Comparison of ENCODE assay signal across 8 mouse cellular contexts in the genomic region with DNA sequence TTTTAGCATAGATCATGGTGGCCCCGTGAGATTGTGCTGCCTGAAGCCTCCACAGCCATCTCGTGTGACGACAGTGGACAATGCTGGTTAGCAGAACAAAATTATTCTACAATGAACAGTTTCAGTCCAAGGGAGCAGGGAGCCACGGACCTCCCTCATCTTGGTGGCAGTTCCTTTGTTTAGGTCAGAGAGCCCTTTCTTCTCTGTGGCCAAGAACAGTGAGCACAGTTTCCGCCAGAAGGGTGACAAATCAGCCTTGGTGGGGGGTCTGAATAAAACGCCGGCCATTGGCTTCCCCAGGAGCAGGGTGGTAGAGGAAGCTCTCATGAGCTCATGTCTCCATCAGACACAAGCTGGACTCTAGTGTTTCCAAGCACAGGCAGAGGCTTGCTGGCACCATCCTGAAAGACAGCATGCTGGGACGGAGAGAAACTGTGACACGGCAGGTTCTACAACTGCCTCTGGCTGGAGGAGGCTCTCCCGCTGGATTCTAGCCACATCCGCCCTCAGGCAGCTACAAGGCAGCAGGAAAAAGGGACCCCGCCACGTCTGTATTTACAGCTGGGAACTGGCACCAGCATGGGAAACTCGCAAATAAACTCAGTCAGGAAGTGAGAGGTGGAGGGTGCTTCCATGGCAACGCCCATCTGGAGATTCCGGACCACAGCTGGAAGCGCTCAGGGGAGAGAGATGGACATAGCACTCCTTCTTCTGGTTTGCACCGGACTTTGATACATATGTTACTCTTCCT.
DNase-seq lines count a peak whose midpoint lies in the region; ATAC-seq and TF ChIP-seq lines count a peak whose summit lies in the region.

No protein-coding gene starts in this region.

- no peaks in the 10 kb centered on the region for H3K9me3 ChIP-seq in forebrain, embryonic 13.5 days (replicated peaks)
- H3K9me3 ChIP-seq in lung, postnatal 0 days (ENCODE audit: low read length) = no peaks in the 10 kb centered on the region

- intact Hi-C loops in heart, postnatal 10 days (cut with DNase I) = loop anchor here (5.0 kb wide), 2 partner anchors 64 to 71 kb away; partner anchors contain the start of gene Sipa1l3

- ATAC-seq in cerebellum, adult (ENCODE audit: insufficient number of reproducible peaks, low FRiP score, low TSS enrichment) = 0 out of 2 replicates have a peak, but pooled peaks have one; percentile 36
- ATAC-seq in forebrain, embryonic 13.5 days = peak; percentile 38; the same call in 1 of the 2 replicates
- ATAC-seq in lung, postnatal 0 days = peak; percentile 86
- no peak for ATAC-seq in erythroblast, adult 5-6 weeks (replicated peaks; ENCODE audit: low FRiP score, poor library complexity, severe bottlenecking)

- TF ChIP-seq EP300 in lung, postnatal 0 days (IDR thresholded peaks at IDR 0.05) = peak; percentile 88

- H3K9ac ChIP-seq in forebrain, embryonic 13.5 days = no peak overlapping the region
- H3K9ac ChIP-seq in lung, postnatal 0 days (replicated peaks; ENCODE audit: low read depth) = no peak overlapping the region

- DNase-seq in 3T3-L1 (ENCODE audit: low read depth, low spot score) = peak; percentile 67
- DNase-seq in heart, postnatal 10 days = peak; percentile 88 to 89
- DNase-seq in kidney, postnatal 25 days = peak; percentile 85 to 91
- peak; percentile 93 for DNase-seq in lung, postnatal 0 days (ENCODE audit: low spot score)
- peak; percentile 37 to 46 for DNase-seq in right cerebral cortex, adult 2 months (ENCODE audit: low spot score in 2 of 2)

- peaks cover 30% of the 10 kb centered on the region for H3K4me1 ChIP-seq in forebrain, embryonic 13.5 days
- peaks cover 16% of the 10 kb centered on the region; the same call in 1 of the 2 replicates for H3K4me1 ChIP-seq in lung, postnatal 0 days (ENCODE audit: insufficient read depth, low read depth, low read length)

- H3K4me2 ChIP-seq in forebrain, embryonic 13.5 days = peak overlapping the region; percentile 19; the same call in 1 of the 2 replicates
- H3K4me2 ChIP-seq in lung, postnatal 0 days (replicated peaks; ENCODE audit: low read depth, low read length) = peak overlapping the region; percentile 33

- no peaks in the 10 kb centered on the region for H3K27me3 ChIP-seq in forebrain, embryonic 13.5 days
- H3K27me3 ChIP-seq in lung, postnatal 0 days (replicated peaks; ENCODE audit: insufficient read depth, low read length) = no peaks in the 10 kb centered on the region

- 19% methylated on average over 18 of the region's 18 CpGs for WGBS in forebrain, embryonic 13.5 days
- 21% methylated on average over 18 of the region's 18 CpGs for WGBS in lung, postnatal 0 days

- TF ChIP-seq CTCF in lung, postnatal 0 days (IDR thresholded peaks at IDR 0.05) = no peak

- peak overlapping the region; percentile 44; the same call in 1 of the 2 replicates for H3K27ac ChIP-seq in forebrain, embryonic 13.5 days
- peak overlapping the region; percentile 85 for H3K27ac ChIP-seq in lung, postnatal 0 days (ENCODE audit: low read length)

- H3K4me3 ChIP-seq in forebrain, embryonic 13.5 days = no peak overlapping the region
- no peak overlapping the region for H3K4me3 ChIP-seq in lung, postnatal 0 days (ENCODE audit: low read depth, low read length)

- no peaks in the 10 kb centered on the region for H3K36me3 ChIP-seq in forebrain, embryonic 13.5 days (ENCODE audit: poor library complexity, severe bottlenecking)
- no peaks in the 10 kb centered on the region for H3K36me3 ChIP-seq in lung, postnatal 0 days (ENCODE audit: insufficient read depth, low read length)

Comparison
In these comparisons a context has a peak if more than half of its experiments do, and no peak if none do; other contexts are left out.
1. DNase-seq: peak in every context shown above with its lines; median percentile 93 in lung, postnatal 0 days; 88 in heart, postnatal 10 days; 88 in kidney, postnatal 25 days; 67 in 3T3-L1; 42 in right cerebral cortex, adult 2 months.